Mouse (Mus musculus): Measurements from ENCODE around the gene Cux2. TPM values are rescaled to one million over a fixed set of nuclear protein-coding genes. Genes with fewer than 3 reads are reported as not detected.

The Cux2 gene
- total and polyA plus RNA-seq, 2 experiments from 2014 or later = 16.7 to 44.0 TPM

- H3K4me2 ChIP-seq (ENCODE audit: low read depth) = no peak overlapping the region
- H3K36me3 ChIP-seq (ENCODE audit: insufficient read depth) = no peaks in the 10 kb centered on the region
- no peak for TF ChIP-seq CTCF (IDR thresholded peaks at IDR 0.05; ENCODE audit: low read depth)
- no peak for DNase-seq
- peaks cover 9% of the 10 kb centered on the region; the same call in 1 of the 2 replicates for H3K4me1 ChIP-seq (ENCODE audit: insufficient read depth)
- ATAC-seq = no peak
- H3K27ac ChIP-seq (ENCODE audit: low read depth, low read length) = no peak overlapping the region
- H3K9me3 ChIP-seq (ENCODE audit: low read length) = no peaks in the 10 kb centered on the region
- H3K9ac ChIP-seq = no peak overlapping the region
- H3K4me3 ChIP-seq (ENCODE audit: low read depth, low read length) = no peak overlapping the region
- no peaks in the 10 kb centered on the region; the same call in 1 of the 2 replicates for H3K27me3 ChIP-seq (ENCODE audit: insufficient read depth, low read length)
- whole genome bisulfite sequencing = 36% methylated on average over 4 of the region's 4 CpGs
Measured at GRCm38 (mm10) chr5:121845361-121845760, 204.5 kb downstream of the Cux2 start.

GRCm38 (mm10) chr5:121843138-121843905, 206.6 kb downstream of the Cux2 start:
- Histone ChIP-seq H3K9ac (no peak overlapping the region), H3K36me3 (ENCODE audit: insufficient read depth) (no peaks in the 10 kb centered on the region), H3K4me2 (ENCODE audit: low read depth) (peak overlapping the region; percentile 79), H3K27ac (ENCODE audit: low read depth, low read length) (no peak overlapping the region), H3K4me3 (ENCODE audit: low read depth, low read length) (peak overlapping the region; percentile 44), H3K27me3 (ENCODE audit: insufficient read depth, low read length) (no peaks in the 10 kb centered on the region; the same call in 1 of the 2 replicates), H3K9me3 (ENCODE audit: low read length) (no peaks in the 10 kb centered on the region), H3K4me1 (ENCODE audit: insufficient read depth) (peaks cover 2% of the 10 kb centered on the region; the same call in 1 of the 2 replicates)
- no peak for TF ChIP-seq CTCF (IDR thresholded peaks at IDR 0.05; ENCODE audit: low read depth)
- peak; percentile 62 for DNase-seq
- 0 out of 2 replicates have a peak, but pooled peaks have one; percentile 34 for ATAC-seq
- WGBS = 9% methylated on average over 17 of the region's 17 CpGs

DNA sequence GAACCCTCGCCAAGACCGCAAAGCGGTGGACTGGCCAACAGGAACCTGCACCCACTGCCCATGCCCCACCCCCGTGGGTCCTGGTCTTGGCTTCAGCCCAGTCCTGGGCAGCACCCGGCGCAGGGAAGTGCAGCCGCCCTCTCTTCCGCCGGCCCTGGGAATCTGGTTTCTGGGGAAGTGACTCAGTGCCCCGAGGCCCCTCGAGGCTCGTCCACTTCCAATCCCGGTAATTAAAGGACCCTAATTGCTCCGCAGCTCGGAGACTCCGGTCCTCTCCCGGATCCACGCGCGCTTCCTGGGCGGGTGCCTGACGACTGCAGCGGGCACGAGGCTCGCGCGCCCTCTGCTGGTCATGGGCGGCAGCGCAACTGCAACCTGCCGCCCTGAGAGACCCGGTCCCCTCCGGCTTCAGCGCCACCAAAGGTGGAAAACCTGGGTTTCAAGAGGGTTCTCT, 207.2 kb downstream of the Cux2 start:
- 3% methylated on average over 33 of the region's 33 CpGs for WGBS
- peak overlapping the region; percentile 79 for H3K4me2 ChIP-seq (ENCODE audit: low read depth)
- ATAC-seq = peak; percentile 78
- H3K27me3 ChIP-seq (ENCODE audit: insufficient read depth, low read length) = no peaks in the 10 kb centered on the region; the same call in 1 of the 2 replicates
- peak; percentile 88 for DNase-seq
- H3K36me3 ChIP-seq (ENCODE audit: insufficient read depth) = no peaks in the 10 kb centered on the region
- no peak overlapping the region for H3K27ac ChIP-seq (ENCODE audit: low read depth, low read length)
- H3K9me3 ChIP-seq (ENCODE audit: low read length) = no peaks in the 10 kb centered on the region
- H3K4me1 ChIP-seq (ENCODE audit: insufficient read depth) = peaks cover 5% of the 10 kb centered on the region; the same call in 1 of the 2 replicates
- peak; percentile 99 for TF ChIP-seq CTCF (IDR thresholded peaks at IDR 0.05; ENCODE audit: low read depth)
- peak overlapping the region; percentile 44 for H3K4me3 ChIP-seq (ENCODE audit: low read depth, low read length)
- peak overlapping the region; percentile 53 for H3K9ac ChIP-seq

DNA sequence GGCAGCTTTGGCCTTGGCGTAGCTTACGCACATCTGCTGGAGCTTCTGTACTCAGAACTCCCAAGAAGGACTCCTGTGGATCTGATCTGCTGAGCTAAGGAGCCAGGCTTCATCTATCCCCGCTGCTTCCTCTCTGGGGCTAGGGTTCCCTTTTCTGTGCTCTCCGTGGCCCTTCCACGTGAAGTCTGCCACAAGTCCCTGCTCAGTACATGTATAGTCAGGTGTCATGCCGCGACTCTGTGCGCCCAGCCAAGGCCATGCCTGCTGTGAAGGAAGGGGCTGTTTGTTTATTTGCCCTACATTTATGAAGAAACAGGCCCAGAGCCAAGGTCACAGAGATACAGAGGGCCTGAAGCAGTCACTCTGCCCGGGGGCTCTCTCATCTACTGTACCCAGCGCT, 207.9 kb downstream of the Cux2 start:
- no peak overlapping the region for H3K4me2 ChIP-seq (ENCODE audit: low read depth)

DNA sequence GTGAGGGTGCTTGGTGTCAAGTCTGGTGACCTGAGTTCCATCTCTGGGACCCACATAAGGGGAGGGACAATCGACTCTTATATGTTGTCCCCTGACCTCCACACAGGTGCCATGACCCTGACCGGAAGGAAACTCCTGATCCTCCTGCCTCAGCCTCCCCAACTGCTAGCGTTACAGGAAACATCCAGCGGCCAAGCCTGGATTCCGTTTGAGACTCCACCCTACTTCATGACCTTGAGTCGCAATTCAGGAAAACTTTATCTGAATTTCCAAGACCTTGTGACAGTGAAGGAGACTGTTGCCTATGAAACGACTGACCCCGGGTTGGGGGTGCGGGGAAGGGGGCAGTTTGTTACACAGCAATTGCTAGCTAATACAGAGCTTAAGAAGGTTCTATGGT, 208.4 kb downstream of the Cux2 start:
- Histone ChIP-seq H3K9me3 (ENCODE audit: low read length) (no peaks in the 10 kb centered on the region), H3K36me3 (ENCODE audit: insufficient read depth) (no peaks in the 10 kb centered on the region), H3K4me3 (ENCODE audit: low read depth, low read length) (no peak overlapping the region), H3K4me1 (ENCODE audit: insufficient read depth) (peaks cover 5% of the 10 kb centered on the region; the same call in 1 of the 2 replicates), H3K9ac (no peak overlapping the region), H3K27ac (ENCODE audit: low read depth, low read length) (no peak overlapping the region), H3K4me2 (ENCODE audit: low read depth) (no peak overlapping the region), H3K27me3 (ENCODE audit: insufficient read depth, low read length) (no peaks in the 10 kb centered on the region; the same call in 1 of the 2 replicates)
- 95% methylated on average over 9 of the region's 9 CpGs for WGBS
- TF ChIP-seq CTCF (IDR thresholded peaks at IDR 0.05; ENCODE audit: low read depth) = no peak
- ATAC-seq = no peak
- DNase-seq = no peak

More for the DNA sequence above, 207.9 kb downstream of the Cux2 start:
- WGBS = 44% methylated on average over 10 of the region's 10 CpGs
- peaks cover 5% of the 10 kb centered on the region; the same call in 1 of the 2 replicates for H3K4me1 ChIP-seq (ENCODE audit: insufficient read depth)
- H3K36me3 ChIP-seq (ENCODE audit: insufficient read depth) = no peaks in the 10 kb centered on the region
- H3K9ac ChIP-seq = no peak overlapping the region
- no peaks in the 10 kb centered on the region; the same call in 1 of the 2 replicates for H3K27me3 ChIP-seq (ENCODE audit: insufficient read depth, low read length)
- no peak for ATAC-seq
- DNase-seq = no peak
- no peak for TF ChIP-seq CTCF (IDR thresholded peaks at IDR 0.05; ENCODE audit: low read depth)
- H3K4me3 ChIP-seq (ENCODE audit: low read depth, low read length) = no peak overlapping the region
- H3K27ac ChIP-seq (ENCODE audit: low read depth, low read length) = no peak overlapping the region
- H3K9me3 ChIP-seq (ENCODE audit: low read length) = no peaks in the 10 kb centered on the region

GRCm38 (mm10) chr5:121839128-121839473, 210.8 kb downstream of the Cux2 start:
- 37% methylated on average over 7 of the region's 7 CpGs for WGBS
- TF ChIP-seq CTCF (IDR thresholded peaks at IDR 0.05; ENCODE audit: low read depth) = no peak

More at GRCm38 (mm10) chr5:121839128-121839473, 210.8 kb downstream of the Cux2 start:
- Histone ChIP-seq H3K9me3 (ENCODE audit: low read length) (no peaks in the 10 kb centered on the region), H3K4me2 (ENCODE audit: low read depth) (peak overlapping the region; percentile 95), H3K9ac (0 out of 2 replicates have a peak overlapping the region, but pooled peaks have one; percentile 33), H3K27ac (ENCODE audit: low read depth, low read length) (no peak overlapping the region), H3K4me1 (ENCODE audit: insufficient read depth) (peaks cover 17% of the 10 kb centered on the region), H3K27me3 (ENCODE audit: insufficient read depth, low read length) (no peaks in the 10 kb centered on the region; the same call in 1 of the 2 replicates), H3K4me3 (ENCODE audit: low read depth, low read length) (peak overlapping the region; percentile 31), H3K36me3 (ENCODE audit: insufficient read depth) (no peaks in the 10 kb centered on the region)
- DNase-seq (no peak), ATAC-seq (no peak)

Measured in forebrain, postnatal 0 days (tissue).